Mouse (Mus musculus): ENCODE measurements around the gene Pced1b.

GRCm38 (mm10) chr15:97379489-97380304 is 132.8 kb downstream of the Pced1b start:
- TF ChIP-seq CTCF (IDR thresholded peaks at IDR 0.05; ENCODE audit: low read depth, low read length) = no peak
- no peak for TF ChIP-seq POLR2A (IDR thresholded peaks at IDR 0.05; ENCODE audit: borderline replicate concordance, low read depth, low read length)
